Mouse (Mus musculus): ENCODE data around the gene Tbc1d1. TPM values are rescaled to one million over a fixed set of nuclear protein-coding genes. Genes with fewer than 3 reads are reported as not detected.

Tbc1d1 gene
- 0.10 and 0.11 TPM in 2 replicates for polyA plus RNA-seq (2012)

DNA sequence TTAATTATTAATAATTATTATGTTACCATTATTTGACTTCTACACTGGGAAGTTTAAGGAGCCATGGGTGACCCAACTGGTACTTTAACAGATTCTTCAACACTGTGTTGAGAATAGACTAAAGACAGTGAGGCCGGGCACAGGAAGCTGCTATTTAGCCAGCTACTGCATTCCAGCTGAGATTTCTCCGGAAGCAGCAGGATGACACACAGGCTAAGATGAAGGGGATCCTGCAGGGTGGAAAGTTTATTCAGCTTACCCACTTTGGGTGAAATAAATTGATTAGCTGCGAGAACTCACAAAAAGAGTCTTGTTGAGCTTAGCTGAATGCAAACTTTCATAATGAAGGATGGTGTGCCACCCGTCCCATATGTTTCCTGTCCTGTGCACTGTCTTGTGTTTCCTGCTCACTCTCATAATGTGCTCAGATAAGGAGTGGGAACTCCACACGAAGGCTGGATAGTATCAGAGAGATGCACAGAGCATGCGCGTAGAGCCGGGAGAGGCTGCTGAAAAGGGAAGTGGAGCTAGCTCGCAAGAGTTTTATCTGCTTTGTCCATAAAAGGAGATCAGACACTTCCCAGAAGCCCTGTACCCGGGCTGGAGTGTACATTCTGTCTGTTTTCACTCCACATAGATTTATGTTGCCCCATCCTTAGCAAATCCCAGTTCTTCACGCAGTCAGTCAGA lies at the start of gene Tbc1d1:
Gene Tbc1d1, plus strand, starts transcription at position 445 of the 690 bp plus-strand sequence.
- Histone ChIP-seq H3K4me1 (ENCODE audit: control insufficient read depth) (peaks cover 49% of the 10 kb centered on the region), H3K4me3 (replicated peaks) (peak within 1 kb of the TSS; percentile 36), H3K36me3 (ENCODE audit: control insufficient read depth) (no peaks in the 10 kb centered on the region), H3K27me3 (ENCODE audit: control insufficient read depth) (peaks cover 32% of the 10 kb centered on the region), H3K9me3 (ENCODE audit: control insufficient read depth, low read length) (no peaks in the 10 kb centered on the region)
- TF ChIP-seq TAL1 (IDR thresholded peaks at IDR 0.05; ENCODE audit: low read length), result no peak
- no peak for TF ChIP-seq GATA1 (IDR thresholded peaks at IDR 0.05; ENCODE audit: low read length)

- Histone ChIP-seq H3K36me3 (ENCODE audit: control insufficient read depth) (peaks cover 58% of the 10 kb centered on the region), H3K4me3 (replicated peaks) (no peak overlapping the region), H3K27me3 (ENCODE audit: control insufficient read depth) (no peaks in the 10 kb centered on the region), H3K4me1 (ENCODE audit: control insufficient read depth) (peaks cover 4% of the 10 kb centered on the region), H3K9me3 (ENCODE audit: control insufficient read depth, low read length) (no peaks in the 10 kb centered on the region)
- no peak for TF ChIP-seq GATA1 (IDR thresholded peaks at IDR 0.05; ENCODE audit: low read length)
These were observed 48.4 kb upstream of the Tbc1d1 start for GRCm38 (mm10) chr5:64107596-64108289.

DNA sequence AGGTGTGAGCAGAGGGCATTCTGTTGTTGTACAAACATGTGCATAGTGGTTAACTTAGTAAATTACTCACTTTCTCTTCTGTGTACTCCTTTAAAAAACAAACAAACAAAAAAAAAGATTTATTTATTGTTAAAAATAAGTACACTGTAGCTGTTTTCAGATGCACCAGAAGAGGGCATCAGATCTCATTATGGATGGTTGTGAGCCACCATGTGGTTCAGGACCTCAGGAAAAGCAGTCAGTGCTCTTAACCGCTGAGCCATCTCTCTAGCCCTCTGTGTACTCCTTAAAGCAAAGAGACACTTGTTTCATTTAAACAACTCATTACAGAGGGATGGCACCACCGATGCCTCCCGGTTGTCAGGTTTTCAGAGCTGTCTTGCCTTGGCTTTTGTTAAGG lies 46.9 kb upstream of the Tbc1d1 start:
- H3K36me3 ChIP-seq (ENCODE audit: control insufficient read depth), result peaks cover 58% of the 10 kb centered on the region
- no peaks in the 10 kb centered on the region for H3K27me3 ChIP-seq (ENCODE audit: control insufficient read depth)
- H3K9me3 ChIP-seq (ENCODE audit: control insufficient read depth, low read length), result no peaks in the 10 kb centered on the region
- H3K4me1 ChIP-seq (ENCODE audit: control insufficient read depth), result no peaks in the 10 kb centered on the region
- no peak overlapping the region for H3K4me3 ChIP-seq (replicated peaks)
- TF ChIP-seq TAL1 (IDR thresholded peaks at IDR 0.05; ENCODE audit: low read length) (no peak), GATA1 (IDR thresholded peaks at IDR 0.05; ENCODE audit: low read length) (no peak)

- H3K36me3 ChIP-seq (ENCODE audit: control insufficient read depth), result peaks cover 60% of the 10 kb centered on the region
- TF ChIP-seq GATA1 (IDR thresholded peaks at IDR 0.05; ENCODE audit: low read length), result no peak
- no peak for TF ChIP-seq TAL1 (IDR thresholded peaks at IDR 0.05; ENCODE audit: low read length)
These were observed 43.7 kb upstream of the Tbc1d1 start for GRCm38 (mm10) chr5:64112360-64112759.

DNA sequence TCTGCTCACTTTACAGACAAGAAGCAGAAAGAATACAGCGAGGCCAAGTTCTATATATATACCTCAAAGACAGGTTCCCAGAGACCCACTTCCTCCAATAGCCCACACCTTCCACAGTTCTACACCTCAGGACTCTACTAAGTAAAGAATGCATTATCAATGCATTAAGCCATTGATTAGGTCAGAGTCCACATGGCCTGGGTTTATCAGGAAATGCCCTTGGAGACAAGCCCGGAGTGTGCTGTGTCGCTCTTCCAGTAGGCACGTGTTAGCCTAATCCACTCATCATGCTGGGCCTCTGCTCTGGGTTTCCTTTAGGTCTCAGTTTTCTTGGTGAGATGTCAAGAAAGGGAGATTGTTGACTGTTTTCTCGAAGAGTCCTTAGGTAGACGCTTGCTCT lies 41.9 kb upstream of the Tbc1d1 start:
- Histone ChIP-seq H3K36me3 (ENCODE audit: control insufficient read depth) (peaks cover 48% of the 10 kb centered on the region), H3K9me3 (ENCODE audit: control insufficient read depth, low read length) (peaks cover 9% of the 10 kb centered on the region; the same call in 1 of the 2 replicates), H3K4me1 (ENCODE audit: control insufficient read depth) (no peaks in the 10 kb centered on the region), H3K27me3 (ENCODE audit: control insufficient read depth) (no peaks in the 10 kb centered on the region), H3K4me3 (replicated peaks) (no peak overlapping the region)
- TF ChIP-seq TAL1 (IDR thresholded peaks at IDR 0.05; ENCODE audit: low read length) (no peak), GATA1 (IDR thresholded peaks at IDR 0.05; ENCODE audit: low read length) (no peak)

More at GRCm38 (mm10) chr5:64112360-64112759, 43.7 kb upstream of the Tbc1d1 start:
- no peaks in the 10 kb centered on the region for H3K4me1 ChIP-seq (ENCODE audit: control insufficient read depth)
- H3K27me3 ChIP-seq (ENCODE audit: control insufficient read depth), result no peaks in the 10 kb centered on the region
- H3K9me3 ChIP-seq (ENCODE audit: control insufficient read depth, low read length), result peaks cover 9% of the 10 kb centered on the region; the same call in 1 of the 2 replicates
- no peak overlapping the region for H3K4me3 ChIP-seq (replicated peaks)

DNA sequence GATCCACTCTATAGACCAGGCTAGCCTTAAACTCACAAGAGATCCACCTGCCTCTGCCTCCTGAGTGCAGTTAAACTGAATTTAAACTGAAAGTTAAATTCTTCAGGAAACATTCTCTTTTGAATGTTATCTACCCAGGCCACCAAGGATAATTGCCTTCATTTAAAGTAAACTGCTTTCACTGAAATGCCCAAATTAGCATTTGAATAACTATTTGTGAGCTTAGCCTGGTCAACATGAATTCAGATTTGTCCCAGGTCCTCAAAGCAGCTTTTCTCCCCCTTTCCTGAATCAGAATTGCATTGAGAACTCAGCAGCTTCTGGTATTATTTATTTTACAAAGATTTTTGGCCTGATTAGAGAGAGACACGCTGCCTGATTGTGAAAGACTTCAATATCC lies 38.9 kb upstream of the Tbc1d1 start:
- Histone ChIP-seq H3K4me1 (ENCODE audit: control insufficient read depth) (no peaks in the 10 kb centered on the region), H3K36me3 (ENCODE audit: control insufficient read depth) (peaks cover 35% of the 10 kb centered on the region), H3K9me3 (ENCODE audit: control insufficient read depth, low read length) (peaks cover 9% of the 10 kb centered on the region; the same call in 1 of the 2 replicates), H3K27me3 (ENCODE audit: control insufficient read depth) (no peaks in the 10 kb centered on the region), H3K4me3 (replicated peaks) (no peak overlapping the region)
- TF ChIP-seq GATA1 (IDR thresholded peaks at IDR 0.05; ENCODE audit: low read length) (no peak), TAL1 (IDR thresholded peaks at IDR 0.05; ENCODE audit: low read length) (no peak)

- H3K9me3 ChIP-seq (ENCODE audit: control insufficient read depth, low read length), result no peaks in the 10 kb centered on the region
- no peak for TF ChIP-seq TAL1 (IDR thresholded peaks at IDR 0.05; ENCODE audit: low read length)
- TF ChIP-seq GATA1 (IDR thresholded peaks at IDR 0.05; ENCODE audit: low read length), result no peak
- no peak overlapping the region for H3K4me3 ChIP-seq (replicated peaks)
- peaks cover 13% of the 10 kb centered on the region for H3K36me3 ChIP-seq (ENCODE audit: control insufficient read depth)
- H3K4me1 ChIP-seq (ENCODE audit: control insufficient read depth), result no peaks in the 10 kb centered on the region; the same call in 1 of the 2 replicates
- H3K27me3 ChIP-seq (ENCODE audit: control insufficient read depth), result no peaks in the 10 kb centered on the region
These were observed 30.3 kb upstream of the Tbc1d1 start for GRCm38 (mm10) chr5:64125783-64126182.

- H3K27me3 ChIP-seq (ENCODE audit: control insufficient read depth), result no peaks in the 10 kb centered on the region
- no peaks in the 10 kb centered on the region; the same call in 1 of the 2 replicates for H3K4me1 ChIP-seq (ENCODE audit: control insufficient read depth)
- H3K36me3 ChIP-seq (ENCODE audit: control insufficient read depth), result peaks cover 8% of the 10 kb centered on the region
- H3K9me3 ChIP-seq (ENCODE audit: control insufficient read depth, low read length), result no peaks in the 10 kb centered on the region
- TF ChIP-seq GATA1 (IDR thresholded peaks at IDR 0.05; ENCODE audit: low read length) (no peak), TAL1 (IDR thresholded peaks at IDR 0.05; ENCODE audit: low read length) (no peak)
- H3K4me3 ChIP-seq (replicated peaks), result no peak overlapping the region
These were observed 24.6 kb upstream of the Tbc1d1 start for GRCm38 (mm10) chr5:64131550-64131949.

GRCm38 (mm10) chr5:64133901-64134300 lies 22.2 kb upstream of the Tbc1d1 start:
- H3K36me3 ChIP-seq (ENCODE audit: control insufficient read depth), result no peaks in the 10 kb centered on the region
- no peak for TF ChIP-seq GATA1 (IDR thresholded peaks at IDR 0.05; ENCODE audit: low read length)
- TF ChIP-seq TAL1 (IDR thresholded peaks at IDR 0.05; ENCODE audit: low read length), result no peak
- no peaks in the 10 kb centered on the region; the same call in 1 of the 2 replicates for H3K4me1 ChIP-seq (ENCODE audit: control insufficient read depth)
- H3K27me3 ChIP-seq (ENCODE audit: control insufficient read depth), result no peaks in the 10 kb centered on the region
- H3K9me3 ChIP-seq (ENCODE audit: control insufficient read depth, low read length), result no peaks in the 10 kb centered on the region
- no peak overlapping the region for H3K4me3 ChIP-seq (replicated peaks)
